In the genomic region with DNA sequence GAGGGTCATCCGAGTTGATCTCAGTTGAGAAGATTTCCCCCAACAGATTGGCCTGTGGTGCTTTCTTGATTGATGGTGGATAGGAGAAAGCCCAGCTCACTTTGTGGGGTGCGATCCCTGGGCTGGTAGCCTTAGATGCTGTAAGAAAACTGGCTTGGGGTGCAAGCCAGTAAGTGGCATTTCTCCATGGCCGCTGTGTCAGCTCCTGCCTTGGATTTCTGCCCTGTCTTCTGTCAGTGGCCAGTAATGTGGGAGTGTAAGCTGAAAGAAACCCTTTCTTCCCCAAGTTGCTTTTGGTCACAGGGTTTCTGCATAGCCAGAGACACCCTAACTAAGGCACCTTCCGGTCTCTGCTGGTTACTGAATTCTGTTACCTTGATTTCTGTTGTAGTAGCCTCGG, we compare ENCODE assay signal across 30 mouse cellular contexts. TPM values are rescaled to one million over a fixed set of nuclear protein-coding genes. Genes with fewer than 3 reads are reported as not detected.
A peak's percentile ranks its signal among the peaks of the same experiment; 100 is the strongest.
DNase-seq lines count a peak whose midpoint lies in the region; ATAC-seq and TF ChIP-seq lines count a peak whose summit lies in the region.
"Had no signal": no experiment of that assay in that cellular context is flagged by ENCODE, and none has a peak within 500 bp of the region (broad histone marks: within the 10 kb centered on the region; RNA-seq: fewer than 3 reads in every experiment).

No protein-coding gene starts in this region.

- no peak overlapping the region for H3K4me2 ChIP-seq in kidney, postnatal 0 days (ENCODE audit: low read length)
- H3K4me2 ChIP-seq: embryonic facial prominence, embryonic 13.5 days; embryonic facial prominence, embryonic 15.5 days; forebrain, embryonic 12.5 days had no signal

- WGBS in kidney, postnatal 0 days, result 72% methylated on average over 5 of the region's 5 CpGs

- no peaks in the 10 kb centered on the region; the same call in 1 of the 2 replicates for H3K27me3 ChIP-seq in kidney, postnatal 0 days (ENCODE audit: insufficient read depth, low read length)
- H3K27me3 ChIP-seq: embryonic facial prominence, embryonic 13.5 days; embryonic facial prominence, embryonic 15.5 days; forebrain, embryonic 12.5 days; Patski had no signal

- intact Hi-C loops in gastrocnemius, adult 2 months (cut with DNase I), result no loop called here

- H3K27ac ChIP-seq in gastrocnemius, adult 2 months, result peak overlapping the region; percentile 62
- no peak overlapping the region for H3K27ac ChIP-seq in kidney, postnatal 0 days
- H3K27ac ChIP-seq: embryonic facial prominence, embryonic 13.5 days; embryonic facial prominence, embryonic 15.5 days; forebrain, embryonic 10.5 days; forebrain, embryonic 12.5 days had no signal

- no peaks in the 10 kb centered on the region for H3K9me3 ChIP-seq in kidney, postnatal 0 days (replicated peaks; ENCODE audit: low read length)
- H3K9me3 ChIP-seq: embryonic facial prominence, embryonic 13.5 days; embryonic facial prominence, embryonic 15.5 days; forebrain, embryonic 10.5 days; forebrain, embryonic 12.5 days; G1E had no signal

- no peak for TF ChIP-seq CTCF in gastrocnemius, adult 2 months (IDR thresholded peaks at IDR 0.05)
- TF ChIP-seq CTCF in kidney, postnatal 0 days (IDR thresholded peaks at IDR 0.05; ENCODE audit: low read depth), result no peak

- no peaks in the 10 kb centered on the region; the same call in 1 of the 2 replicates for H3K4me1 ChIP-seq in kidney, postnatal 0 days (replicated peaks; ENCODE audit: insufficient read depth, low read length)

- no peak overlapping the region; the same call in 1 of the 2 replicates for H3K4me3 ChIP-seq in gastrocnemius, adult 2 months
- H3K4me3 ChIP-seq in kidney, postnatal 0 days (replicated peaks; ENCODE audit: low read depth, low read length), result no peak overlapping the region
- H3K4me3 ChIP-seq: embryonic facial prominence, embryonic 13.5 days; embryonic facial prominence, embryonic 15.5 days; erythroblast, embryonic 14.5 days; forebrain, embryonic 10.5 days; forebrain, embryonic 12.5 days had no signal

- no peak for ATAC-seq in kidney, postnatal 0 days (replicated peaks; ENCODE audit: low FRiP score, low read depth)
- ATAC-seq: activated CD4-positive, CD25-positive, alpha-beta regulatory T cell, adult 4 months; CD4-positive, CD25-positive, alpha-beta regulatory T cell, adult 4 months; forebrain, embryonic 14.5 days; Patski had no signal

- no peaks in the 10 kb centered on the region for H3K36me3 ChIP-seq in kidney, postnatal 0 days (ENCODE audit: insufficient read depth, low read length)
- H3K36me3 ChIP-seq: embryonic facial prominence, embryonic 13.5 days; embryonic facial prominence, embryonic 15.5 days; forebrain, embryonic 12.5 days; G1E had no signal

- 0 out of 2 replicates have a peak overlapping the region, but pooled peaks have one; percentile 9 for H3K9ac ChIP-seq in kidney, postnatal 0 days (ENCODE audit: low read depth, low read length)
- H3K9ac ChIP-seq: embryonic facial prominence, embryonic 13.5 days; embryonic facial prominence, embryonic 15.5 days; forebrain, embryonic 12.5 days had no signal

- DNase-seq in gastrocnemius, adult 2 months, result peak; percentile 57
- no peak for DNase-seq in gastrocnemius, postnatal 10 days
- no peak for DNase-seq in kidney, postnatal 0 days (ENCODE audit: low spot score)
- DNase-seq in kidney, postnatal 4 days, result no peak
- DNase-seq in lung, postnatal 10 days, result peak; percentile 53
- DNase-seq in lung, postnatal 4 days, result no peak
- DNase-seq in adipocyte (ENCODE audit: low spot score), result peak; percentile 45
- DNase-seq: adrenal gland, adult 2 months; adrenal gland, postnatal 10 days; adrenal gland, postnatal 25 days; B cell, adult 2 months; cerebellum, adult 11 months; cerebellum, adult 18-20 months; cerebellum, adult 8-10 months; cerebellum, adult 9-11 months; cerebellum, postnatal 14 days; cerebellum, postnatal 36 days; embryo, embryonic 11 days had no signal

RNA-seq across cellular contexts. Expression of a gene that starts 9.5 kb away (rescaled TPM):
- total RNA-seq in gastrocnemius, adult 2 months (2021), result not detected
- total RNA-seq in gastrocnemius, postnatal 10 days (2021), result under 1 TPM; 0.38 to 0.73 TPM
- 0.61 and 0.79 TPM in 2 replicates for polyA plus RNA-seq in kidney, postnatal 0 days (2015; fragmentation: Nextera tagmentation; extraction: Ambion mirVana)
- total RNA-seq: CH12.LX; common myeloid progenitor, adult 5-6 weeks; G1E had no signal
- polyA plus RNA-seq: activated CD4-positive, CD25-positive, alpha-beta regulatory T cell, adult 4 months; CD4-positive, CD25-positive, alpha-beta regulatory T cell, adult 4 months; erythroblast, embryonic 14.5 days; G1E had no signal

RNA-seq across cellular contexts. Expression of a gene that starts 22.1 kb away (rescaled TPM):
- 10 to 100 TPM in 1 of 2 experiments, 1 to 10 TPM in 1; 9.3 to 19.7 TPM for total RNA-seq in gastrocnemius, adult 2 months (2021)
- 1 to 10 TPM; 2.5 to 5.0 TPM for total RNA-seq in gastrocnemius, postnatal 10 days (2021)
- 4.1 and 4.4 TPM in 2 replicates for polyA plus RNA-seq in kidney, postnatal 0 days (2015; fragmentation: Nextera tagmentation; extraction: Ambion mirVana)
- total RNA-seq: common myeloid progenitor, adult 5-6 weeks had no signal

RNA-seq across cellular contexts. Expression of a gene that starts 45.5 kb away (rescaled TPM):
- total RNA-seq in gastrocnemius, adult 2 months (2021), result not detected
- not detected for total RNA-seq in gastrocnemius, postnatal 10 days (2021)
- 0.06 TPM in 1 of 2 replicates, not detected in the other for polyA plus RNA-seq in kidney, postnatal 0 days (2015; fragmentation: Nextera tagmentation; extraction: Ambion mirVana)
- total RNA-seq: adrenal gland, adult 2 months; adrenal gland, postnatal 10 days; adrenal gland, postnatal 25 days; common myeloid progenitor, adult 5-6 weeks had no signal
- polyA plus RNA-seq: activated CD4-positive, CD25-positive, alpha-beta regulatory T cell, adult 4 months; CD4-positive, CD25-positive, alpha-beta regulatory T cell, adult 4 months; erythroblast, embryonic 14.5 days; forebrain, embryonic 14.5 days; G1E; Patski had no signal

Comparison
In these comparisons a context has a peak if more than half of its experiments do, and no peak if none do; other contexts are left out.
1. DNase-seq: peak in gastrocnemius, adult 2 months (single experiment), lung, postnatal 10 days (single experiment) and adipocyte (single experiment); none in gastrocnemius, postnatal 10 days (single experiment), kidney, postnatal 0 days (single experiment), kidney, postnatal 4 days (0 of 2) and lung, postnatal 4 days (0 of 2).